Mouse (Mus musculus): ENCODE results near the gene Ppp4r1. TPM values are rescaled to one million over a fixed set of nuclear protein-coding genes. Genes with fewer than 3 reads are reported as not detected.

Ppp4r1 gene
- polyA plus RNA-seq, 1 experiment, result 28.6 TPM

- Histone ChIP-seq H3K4me3 (replicated peaks; ENCODE audit: control insufficient read depth, low read depth, low read length) (no peak overlapping the region), H3K4me1 (ENCODE audit: control insufficient read depth, insufficient read depth, low read length) (peaks cover 4% of the 10 kb centered on the region; the same call in 1 of the 2 replicates), H3K27ac (ENCODE audit: control insufficient read depth, insufficient read depth, low read depth, low read length, poor library complexity) (no peak overlapping the region)
- TF ChIP-seq POLR2A (IDR thresholded peaks at IDR 0.05; ENCODE audit: borderline replicate concordance, control insufficient read depth, low read depth, low read length) (no peak), CTCF (IDR thresholded peaks at IDR 0.05; ENCODE audit: control insufficient read depth, insufficient read depth, low read length) (no peak)
- 20% methylated on average over 6 of the region's 6 CpGs for WGBS
These were observed 89.7 kb downstream of the Ppp4r1 start for GRCm38 (mm10) chr17:65872051-65872450.

- H3K4me1 ChIP-seq (ENCODE audit: control insufficient read depth, insufficient read depth, low read length), result peaks cover 4% of the 10 kb centered on the region; the same call in 1 of the 2 replicates
- TF ChIP-seq POLR2A (IDR thresholded peaks at IDR 0.05; ENCODE audit: borderline replicate concordance, control insufficient read depth, low read depth, low read length) (no peak), CTCF (IDR thresholded peaks at IDR 0.05; ENCODE audit: control insufficient read depth, insufficient read depth, low read length) (peak; percentile 67)
- no peak overlapping the region for H3K27ac ChIP-seq (ENCODE audit: control insufficient read depth, insufficient read depth, low read depth, low read length, poor library complexity)
- no peak overlapping the region for H3K4me3 ChIP-seq (replicated peaks; ENCODE audit: control insufficient read depth, low read depth, low read length)
- 52% methylated on average over 6 of the region's 6 CpGs for WGBS
These were observed 90.3 kb downstream of the Ppp4r1 start for GRCm38 (mm10) chr17:65872652-65873051.

- TF ChIP-seq CTCF (IDR thresholded peaks at IDR 0.05; ENCODE audit: control insufficient read depth, insufficient read depth, low read length), result no peak
- TF ChIP-seq POLR2A (IDR thresholded peaks at IDR 0.05; ENCODE audit: borderline replicate concordance, control insufficient read depth, low read depth, low read length), result no peak
- 79% methylated on average over 4 of the region's 4 CpGs for WGBS
- H3K27ac ChIP-seq (ENCODE audit: control insufficient read depth, insufficient read depth, low read depth, low read length, poor library complexity), result no peak overlapping the region
- H3K4me3 ChIP-seq (replicated peaks; ENCODE audit: control insufficient read depth, low read depth, low read length), result no peak overlapping the region
- H3K4me1 ChIP-seq (ENCODE audit: control insufficient read depth, insufficient read depth, low read length), result peaks cover 4% of the 10 kb centered on the region; the same call in 1 of the 2 replicates
These were observed 90.8 kb downstream of the Ppp4r1 start for GRCm38 (mm10) chr17:65873156-65873555.

- H3K27ac ChIP-seq (ENCODE audit: control insufficient read depth, insufficient read depth, low read depth, low read length, poor library complexity), result no peak overlapping the region
- TF ChIP-seq CTCF (IDR thresholded peaks at IDR 0.05; ENCODE audit: control insufficient read depth, insufficient read depth, low read length) (no peak), POLR2A (IDR thresholded peaks at IDR 0.05; ENCODE audit: borderline replicate concordance, control insufficient read depth, low read depth, low read length) (no peak)
- H3K4me1 ChIP-seq (ENCODE audit: control insufficient read depth, insufficient read depth, low read length), result peaks cover 4% of the 10 kb centered on the region; the same call in 1 of the 2 replicates
- WGBS, result 88% methylated on average over 11 of the region's 11 CpGs
- H3K4me3 ChIP-seq (replicated peaks; ENCODE audit: control insufficient read depth, low read depth, low read length), result no peak overlapping the region
These were observed 91.5 kb downstream of the Ppp4r1 start for GRCm38 (mm10) chr17:65873834-65874233.

DNA sequence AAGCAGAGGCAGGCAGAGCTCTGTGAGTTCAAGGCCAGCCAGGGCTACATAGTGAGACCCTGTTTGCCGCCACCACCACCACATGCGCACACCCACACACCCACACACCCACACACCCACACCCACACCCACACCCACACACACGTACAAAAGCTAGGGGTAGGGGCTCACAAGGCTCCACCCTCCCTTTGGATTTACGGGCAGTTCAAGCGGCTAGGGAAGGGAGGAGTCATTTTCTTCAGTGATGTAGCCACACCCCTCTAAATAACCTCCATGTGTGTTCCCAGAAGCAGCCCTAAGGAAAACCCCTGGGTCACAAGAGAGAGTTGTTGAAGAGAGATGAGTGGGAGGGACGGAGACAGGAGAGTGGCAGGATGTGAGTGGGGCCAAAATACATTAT lies 94.7 kb downstream of the Ppp4r1 start:
- Histone ChIP-seq H3K4me3 (replicated peaks; ENCODE audit: control insufficient read depth, low read depth, low read length) (no peak overlapping the region), H3K27ac (ENCODE audit: control insufficient read depth, insufficient read depth, low read depth, low read length, poor library complexity) (no peak overlapping the region), H3K4me1 (ENCODE audit: control insufficient read depth, insufficient read depth, low read length) (peaks cover 2% of the 10 kb centered on the region; the same call in 1 of the 2 replicates)
- TF ChIP-seq POLR2A (IDR thresholded peaks at IDR 0.05; ENCODE audit: borderline replicate concordance, control insufficient read depth, low read depth, low read length) (no peak), CTCF (IDR thresholded peaks at IDR 0.05; ENCODE audit: control insufficient read depth, insufficient read depth, low read length) (no peak)
- 77% methylated on average over 6 of the region's 6 CpGs for WGBS

- WGBS, result under 1% methylated on average over 56 of the region's 56 CpGs
- H3K4me1 ChIP-seq (ENCODE audit: control insufficient read depth, insufficient read depth, low read length), result peaks cover 3% of the 10 kb centered on the region
- peak overlapping the region; percentile 89 for H3K4me3 ChIP-seq (replicated peaks; ENCODE audit: control insufficient read depth, low read depth, low read length)
- peak overlapping the region; percentile 98 for H3K27ac ChIP-seq (ENCODE audit: control insufficient read depth, insufficient read depth, low read depth, low read length, poor library complexity)
- TF ChIP-seq POLR2A (IDR thresholded peaks at IDR 0.05; ENCODE audit: borderline replicate concordance, control insufficient read depth, low read depth, low read length) (peak; percentile 22; the same call in 1 of the 2 replicates), CTCF (IDR thresholded peaks at IDR 0.05; ENCODE audit: control insufficient read depth, insufficient read depth, low read length) (no peak)
These were observed 101.8 kb downstream of the Ppp4r1 start for GRCm38 (mm10) chr17:65884061-65884669.

- WGBS, result under 1% methylated on average over 67 of the region's 67 CpGs
- peak overlapping the region; percentile 89 for H3K4me3 ChIP-seq (replicated peaks; ENCODE audit: control insufficient read depth, low read depth, low read length)
- peak overlapping the region; percentile 98 for H3K27ac ChIP-seq (ENCODE audit: control insufficient read depth, insufficient read depth, low read depth, low read length, poor library complexity)
- peak; percentile 89; the same call in 1 of the 2 replicates for TF ChIP-seq POLR2A (IDR thresholded peaks at IDR 0.05; ENCODE audit: borderline replicate concordance, control insufficient read depth, low read depth, low read length)
- no peak for TF ChIP-seq CTCF (IDR thresholded peaks at IDR 0.05; ENCODE audit: control insufficient read depth, insufficient read depth, low read length)
- peaks cover 3% of the 10 kb centered on the region for H3K4me1 ChIP-seq (ENCODE audit: control insufficient read depth, insufficient read depth, low read length)
These were observed 102.5 kb downstream of the Ppp4r1 start for GRCm38 (mm10) chr17:65884691-65885397.

- Histone ChIP-seq H3K4me3 (replicated peaks; ENCODE audit: control insufficient read depth, low read depth, low read length) (peak overlapping the region; percentile 87), H3K27ac (ENCODE audit: control insufficient read depth, insufficient read depth, low read depth, low read length, poor library complexity) (peak overlapping the region; percentile 98), H3K4me1 (ENCODE audit: control insufficient read depth, insufficient read depth, low read length) (peaks cover 3% of the 10 kb centered on the region)
- no peak for TF ChIP-seq POLR2A (IDR thresholded peaks at IDR 0.05; ENCODE audit: borderline replicate concordance, control insufficient read depth, low read depth, low read length)
- TF ChIP-seq CTCF (IDR thresholded peaks at IDR 0.05; ENCODE audit: control insufficient read depth, insufficient read depth, low read length), result no peak
- under 1% methylated on average over 11 of the region's 11 CpGs for WGBS
These were observed 103.0 kb downstream of the Ppp4r1 start for GRCm38 (mm10) chr17:65885398-65885696.

Data from bone marrow, adult 2 months (tissue).